Mouse (Mus musculus) adrenal gland, adult 8-10 months (tissue): ENCODE data around the gene Adam22. TPM values are rescaled to one million over a fixed set of nuclear protein-coding genes. Genes with fewer than 3 reads are reported as not detected.

Source experiments
- DNase-seq: peaks from one replicate; pipeline ENCODE4 v3.0.0; 2022
- total RNA-seq, 4 experiments: library from RNA; stranded (reverse); gene quantifications; 2 replicates each; pipeline ENCODE4 v1.2.4; 2022

Adam22 gene
- total RNA-seq, 4 experiments from 2014 or later = 4.8 to 9.6 (median 6.9) TPM

GRCm38 (mm10) chr5:8151645-8152044 lies 216.3 kb downstream of the Adam22 start:
- no peak for DNase-seq

GRCm38 (mm10) chr5:8146146-8146545 lies 221.8 kb downstream of the Adam22 start:
- DNase-seq = no peak

- DNase-seq = no peak
Observed at GRCm38 (mm10) chr5:8145473-8145872, 222.5 kb downstream of the Adam22 start.

- no peak for DNase-seq
Observed at GRCm38 (mm10) chr5:8132546-8132945, 235.4 kb downstream of the Adam22 start.

GRCm38 (mm10) chr5:8131918-8132317 lies 236.0 kb downstream of the Adam22 start:
- no peak for DNase-seq

GRCm38 (mm10) chr5:8129750-8130149 lies 238.2 kb downstream of the Adam22 start:
- DNase-seq = no peak

GRCm38 (mm10) chr5:8120926-8121325 lies 247.0 kb downstream of the Adam22 start:
- DNase-seq = no peak

GRCm38 (mm10) chr5:8120087-8120486 lies 247.9 kb downstream of the Adam22 start:
- DNase-seq = no peak

- no peak for DNase-seq
Observed at GRCm38 (mm10) chr5:8116561-8117168, 251.3 kb downstream of the Adam22 start.

- DNase-seq = no peak
Observed at GRCm38 (mm10) chr5:8112246-8112645, 255.7 kb downstream of the Adam22 start.

GRCm38 (mm10) chr5:8111691-8112090 lies 256.3 kb downstream of the Adam22 start:
- no peak for DNase-seq

GRCm38 (mm10) chr5:8095689-8096088 lies 272.3 kb downstream of the Adam22 start:
- no peak for DNase-seq

GRCm38 (mm10) chr5:8094921-8095320 lies 273.0 kb downstream of the Adam22 start:
- no peak for DNase-seq

GRCm38 (mm10) chr5:8088147-8088546 lies 279.8 kb downstream of the Adam22 start:
- no peak for DNase-seq

GRCm38 (mm10) chr5:8085661-8086060 lies 282.3 kb downstream of the Adam22 start:
- no peak for DNase-seq

- DNase-seq = no peak
Observed at GRCm38 (mm10) chr5:8082800-8083509, 285.0 kb downstream of the Adam22 start.

- DNase-seq = no peak
Observed at GRCm38 (mm10) chr5:8077481-8077880, 290.5 kb downstream of the Adam22 start.

- DNase-seq = no peak
Observed at GRCm38 (mm10) chr5:8073901-8074561, 293.9 kb downstream of the Adam22 start.

- DNase-seq = no peak
Observed at GRCm38 (mm10) chr5:8073406-8073805, 294.6 kb downstream of the Adam22 start.

- no peak for DNase-seq
Observed at GRCm38 (mm10) chr5:8063207-8063606, 304.8 kb downstream of the Adam22 start.

- no peak for DNase-seq
Observed at GRCm38 (mm10) chr5:8062469-8062868, 305.5 kb downstream of the Adam22 start.

- no peak for DNase-seq
Observed at GRCm38 (mm10) chr5:8058056-8058455, 309.9 kb downstream of the Adam22 start.

- DNase-seq = no peak
Observed at GRCm38 (mm10) chr5:8057018-8057323, 311.0 kb downstream of the Adam22 start.
